Mouse (Mus musculus) cerebellum, adult 2 months (tissue): Measurements from ENCODE around the gene Chaf1b. TPM values are rescaled to one million over a fixed set of nuclear protein-coding genes. Genes with fewer than 3 reads are reported as not detected.

Experiments
- DNase-seq, 2 experiments: peaks; one replicate each; pipeline ENCODE4 v3.0.0; 2021
- H3K27ac ChIP-seq: fragments of 200-500 bp; 2 replicates; pipeline ENCODE4 v1.5.1; 2012; ENCODE audit warnings: low read length, control low read depth, inconsistent platforms; ENCODE audit not compliant: insufficient read depth
- H3K27me3 ChIP-seq: fragments of 200-500 bp; 2 replicates; pipeline ENCODE4 v1.6.1; 2012; ENCODE audit warnings: inconsistent platforms, mild to moderate bottlenecking, low read length, moderate library complexity; ENCODE audit not compliant: control insufficient read depth, insufficient read depth
- H3K4me1 ChIP-seq: fragments of 200-500 bp; 2 replicates; pipeline ENCODE4 v1.6.1; 2011; ENCODE audit warnings: low read length; ENCODE audit not compliant: control insufficient read depth, insufficient read depth
- H3K4me3 ChIP-seq: fragments of 200-500 bp; replicated peaks from 2 replicates; pipeline ENCODE3; 2011; ENCODE audit warnings: mild to moderate bottlenecking, low read depth, low read length, control low read depth; ENCODE audit not compliant: insufficient read depth
- CTCF ChIP-seq: fragments of 200-500 bp; IDR thresholded peaks from 2 replicates; pipeline ENCODE4 v1.5.1; 2011; ENCODE audit warnings: low read depth, mild to moderate bottlenecking, control low read depth, low read length, moderate library complexity, borderline replicate concordance; ENCODE audit not compliant: insufficient read depth
- POLR2A ChIP-seq: fragments of 200-500 bp; IDR thresholded peaks from 2 replicates; pipeline ENCODE4 v1.6.1; 2011; ENCODE audit warnings: low read length, control low read depth, borderline replicate concordance; ENCODE audit not compliant: insufficient read depth
- WGBS: fragments of 180-500 bp; shearing (Covaris S2); methylation state at CpG from one replicate; pipeline ENCODE4 v1.1.7; 2018; 5-methylcytosine and 5-hydroxymethylcytosine counted together
- polyA plus RNA-seq: library from polyadenylated mRNA; depleted of rRNA; stranded (reverse); fragments of >200 nt; gene quantifications from 2 replicates; pipeline ENCODE4 v1.2.3, GENCODE M21; 2012

The Chaf1b gene
- polyA plus RNA-seq, 1 experiment, result 0.51 TPM

- DNase-seq, result no peak
- Histone ChIP-seq H3K4me3 (no peak overlapping the region), H3K4me1 (no peaks in the 10 kb centered on the region), H3K27me3 (no peaks in the 10 kb centered on the region), H3K27ac (no peak overlapping the region)
- 95% methylated on average over 8 of the region's 8 CpGs for WGBS
- TF ChIP-seq POLR2A, result no peak
- no peak for TF ChIP-seq CTCF
Measured at GRCm38 (mm10) chr16:93908196-93908595, 24.5 kb downstream of the Chaf1b start.

GRCm38 (mm10) chr16:93909936-93910335, 26.2 kb downstream of the Chaf1b start:
- H3K4me3 ChIP-seq, result no peak overlapping the region
- H3K4me1 ChIP-seq, result no peaks in the 10 kb centered on the region
- no peaks in the 10 kb centered on the region for H3K27me3 ChIP-seq
- no peak for DNase-seq
- 90% methylated on average over 3 of the region's 3 CpGs for WGBS
- no peak for TF ChIP-seq CTCF
- TF ChIP-seq POLR2A, result no peak
- H3K27ac ChIP-seq, result no peak overlapping the region

- Histone ChIP-seq H3K27me3 (no peaks in the 10 kb centered on the region), H3K4me3 (no peak overlapping the region), H3K4me1 (no peaks in the 10 kb centered on the region), H3K27ac (no peak overlapping the region)
- no peak for TF ChIP-seq POLR2A
- no peak for TF ChIP-seq CTCF
- no peak for DNase-seq
- 69% methylated on average over 28 of the region's 28 CpGs for WGBS
Measured at GRCm38 (mm10) chr16:93910735-93911665, 27.3 kb downstream of the Chaf1b start.

- H3K27me3 ChIP-seq, result no peaks in the 10 kb centered on the region
- H3K4me3 ChIP-seq, result no peak overlapping the region
- no peaks in the 10 kb centered on the region for H3K4me1 ChIP-seq
- no peak overlapping the region for H3K27ac ChIP-seq
- TF ChIP-seq POLR2A (no peak), CTCF (no peak)
- DNase-seq, result no peak
- 53% methylated on average over 5 of the region's 5 CpGs for WGBS
Measured at GRCm38 (mm10) chr16:93912158-93912557, 28.5 kb downstream of the Chaf1b start.

- DNase-seq, result no peak
- Histone ChIP-seq H3K27me3 (no peaks in the 10 kb centered on the region), H3K4me3 (no peak overlapping the region), H3K27ac (no peak overlapping the region), H3K4me1 (no peaks in the 10 kb centered on the region)
- 84% methylated on average over 3 of the region's 3 CpGs for WGBS
- TF ChIP-seq POLR2A (no peak), CTCF (no peak)
Measured at GRCm38 (mm10) chr16:93912808-93913207, 29.1 kb downstream of the Chaf1b start.

GRCm38 (mm10) chr16:93913881-93914576, 30.3 kb downstream of the Chaf1b start:
- no peak for DNase-seq

DNA sequence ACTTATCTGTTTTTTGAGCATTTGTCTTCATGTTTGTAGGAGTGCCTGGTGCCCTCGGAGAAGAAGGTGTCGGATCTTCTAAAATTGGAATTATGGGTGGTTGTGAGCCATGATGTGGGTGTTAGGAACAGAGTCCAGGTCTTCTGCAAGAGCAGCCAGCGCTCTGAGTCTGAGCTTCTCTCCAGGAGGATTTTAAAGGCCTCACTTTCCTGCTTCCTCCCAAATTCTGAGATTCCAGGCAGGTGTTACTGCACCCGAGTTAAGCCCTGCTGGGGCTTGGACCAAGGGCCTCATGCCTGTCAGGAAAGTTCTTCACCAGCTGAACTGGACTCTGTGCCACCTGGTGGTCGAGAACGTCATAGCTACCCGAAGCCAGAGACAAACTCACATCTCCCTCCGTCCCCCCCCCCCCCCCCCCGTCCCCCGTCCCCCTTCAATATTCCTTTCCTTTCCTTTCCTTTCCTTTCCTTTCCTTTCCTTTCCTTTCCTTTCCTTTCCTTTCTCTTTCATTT, 31.7 kb downstream of the Chaf1b start:
- no peak for DNase-seq
- H3K27me3 ChIP-seq, result no peaks in the 10 kb centered on the region
- no peak overlapping the region for H3K4me3 ChIP-seq
- H3K4me1 ChIP-seq, result no peaks in the 10 kb centered on the region
- no peak for TF ChIP-seq CTCF
- no peak for TF ChIP-seq POLR2A
- H3K27ac ChIP-seq, result no peak overlapping the region
- 35% methylated on average over 10 of the region's 10 CpGs for WGBS

More at GRCm38 (mm10) chr16:93913881-93914576, 30.3 kb downstream of the Chaf1b start:
- H3K27ac ChIP-seq, result no peak overlapping the region
- 60% methylated on average over 10 of the region's 10 CpGs for WGBS
- no peaks in the 10 kb centered on the region for H3K4me1 ChIP-seq
- TF ChIP-seq POLR2A (no peak), CTCF (no peak)
- no peaks in the 10 kb centered on the region for H3K27me3 ChIP-seq
- H3K4me3 ChIP-seq, result no peak overlapping the region
